Mouse (Mus musculus) liver, embryonic 14.5 days (tissue): Measurements from ENCODE around the gene Calcoco2.

ENCODE experiments used
- CTCF ChIP-seq: IDR thresholded peaks from 2 replicates; pipeline ENCODE4 v1.5.1; 2016; ENCODE audit warnings: antibody characterized with exemption, low read depth, control low read depth
- EP300 ChIP-seq: IDR thresholded peaks from 2 replicates; pipeline ENCODE4 v1.6.1; 2016; ENCODE audit warnings: antibody characterized with exemption, low read depth

DNA sequence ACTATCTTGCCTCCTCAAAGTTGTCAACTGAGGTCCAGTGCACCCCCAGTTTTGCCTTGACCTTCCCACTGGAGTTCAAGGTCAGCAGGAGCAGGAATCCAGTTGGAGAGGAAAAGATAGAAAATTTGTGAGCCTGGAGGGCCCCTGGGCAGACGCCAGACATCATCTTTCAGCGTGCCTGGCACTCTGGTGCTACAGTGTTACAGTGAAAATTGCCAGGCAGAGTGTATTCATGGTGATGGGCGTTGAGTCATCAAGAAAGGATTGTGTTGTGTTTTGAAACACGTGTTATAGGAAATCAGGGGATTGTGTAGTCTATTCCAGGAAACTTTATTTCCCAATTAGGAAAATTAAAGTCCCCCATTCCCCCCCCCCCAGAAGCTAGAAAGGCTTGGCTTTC lies 32.0 kb upstream of the Calcoco2 start:
- TF ChIP-seq CTCF = no peak
- TF ChIP-seq EP300 = no peak
